Mouse (Mus musculus): Measurements from ENCODE around the gene Ifng.

Ifng gene

GRCm38 (mm10) chr10:118480118-118480517, 39.3 kb downstream of the Ifng start:
- DNase-seq (ENCODE audit: low spot score): no peak

GRCm38 (mm10) chr10:118480793-118481192, 39.9 kb downstream of the Ifng start:
- DNase-seq (ENCODE audit: low spot score): no peak

GRCm38 (mm10) chr10:118494109-118494508, 53.3 kb downstream of the Ifng start:
- no peak for DNase-seq (ENCODE audit: low spot score)

- no peak for DNase-seq (ENCODE audit: low spot score)
These were observed 54.5 kb downstream of the Ifng start for GRCm38 (mm10) chr10:118495362-118495761.
